ENCODE assay signal across 11 mouse cellular contexts in genomic region chr2:30759858-30760547, GRCm38 (mm10). TPM values are rescaled to one million over a fixed set of nuclear protein-coding genes. Genes with fewer than 3 reads are reported as not detected.
DNase-seq lines count a peak whose midpoint lies in the region; ATAC-seq lines count a peak whose summit lies in the region.
"Had no signal": no experiment of that assay in that cellular context is flagged by ENCODE, and none has a peak within 500 bp of the region (broad histone marks: within the 10 kb centered on the region; RNA-seq: fewer than 3 reads in every experiment).

No protein-coding gene starts in this region.

- H3K4me1 ChIP-seq in heart, embryonic 10.5 days, result peaks cover 50% of the 10 kb centered on the region
- H3K4me1 ChIP-seq in hindbrain, embryonic 12.5 days, result peaks cover 31% of the 10 kb centered on the region
- peaks cover 28% of the 10 kb centered on the region for H3K4me1 ChIP-seq in liver, embryonic 13.5 days (replicated peaks)

- no peaks in the 10 kb centered on the region for H3K27me3 ChIP-seq in heart, embryonic 10.5 days (ENCODE audit: insufficient read depth, poor library complexity, severe bottlenecking)
- no peaks in the 10 kb centered on the region for H3K27me3 ChIP-seq in hindbrain, embryonic 12.5 days
- 0 out of 2 replicates have a peak, but pooled peaks cover 12% of the 10 kb centered on the region for H3K27me3 ChIP-seq in liver, embryonic 13.5 days

- intact Hi-C loops in left cerebral cortex, postnatal 25 days (cut with DNase I), result no loop called here

- H3K4me2 ChIP-seq in hindbrain, embryonic 12.5 days (replicated peaks), result no peak overlapping the region
- H3K4me2 ChIP-seq in liver, embryonic 13.5 days, result no peak overlapping the region

- ATAC-seq in hindbrain, embryonic 12.5 days (ENCODE audit: low FRiP score), result no peak
- no peak for ATAC-seq in liver, embryonic 13.5 days (ENCODE audit: low read depth)

- H3K4me3 ChIP-seq in heart, embryonic 10.5 days, result no peak overlapping the region
- H3K4me3 ChIP-seq in hindbrain, embryonic 12.5 days, result no peak overlapping the region
- no peak overlapping the region for H3K4me3 ChIP-seq in liver, embryonic 13.5 days (replicated peaks)

- no peak for DNase-seq in heart, embryonic 10.5 days (ENCODE audit: low spot score)
- no peak for DNase-seq in heart, adult 9 months (ENCODE audit: low spot score in 2 of 2)
- peak; percentile 35 for DNase-seq in Muller cell, postnatal 12 days (ENCODE audit: inconsistent ontology term)
- DNase-seq in liver, embryonic 13.5 days, result no peak
- DNase-seq in cerebellum, adult 11 months, result no peak
- DNase-seq in MN1 (ENCODE audit: low spot score), result no peak
- DNase-seq in left cerebral cortex, postnatal 25 days (ENCODE audit: low spot score in 2 of 2), result no peak

- 64% methylated on average over 10 of the region's 10 CpGs for WGBS in heart, embryonic 10.5 days
- WGBS in hindbrain, embryonic 12.5 days, result 22% methylated on average over 10 of the region's 10 CpGs
- WGBS in liver, embryonic 13.5 days (ENCODE audit: insufficient replicate concordance), result 65% methylated on average over 10 of the region's 10 CpGs

- H3K27ac ChIP-seq in heart, embryonic 10.5 days, result peak overlapping the region; percentile 94
- H3K27ac ChIP-seq in hindbrain, embryonic 12.5 days, result peak overlapping the region; percentile 81
- H3K27ac ChIP-seq in liver, embryonic 13.5 days, result peak overlapping the region; percentile 71

- H3K36me3 ChIP-seq in heart, embryonic 10.5 days, result 0 out of 2 replicates have a peak, but pooled peaks cover 3% of the 10 kb centered on the region
- no peaks in the 10 kb centered on the region for H3K36me3 ChIP-seq in hindbrain, embryonic 12.5 days
- no peaks in the 10 kb centered on the region for H3K36me3 ChIP-seq in liver, embryonic 13.5 days

- no peak overlapping the region for H3K9ac ChIP-seq in hindbrain, embryonic 12.5 days
- H3K9ac ChIP-seq in liver, embryonic 13.5 days, result no peak overlapping the region

- no peaks in the 10 kb centered on the region for H3K9me3 ChIP-seq in heart, embryonic 10.5 days
- peaks cover 16% of the 10 kb centered on the region for H3K9me3 ChIP-seq in hindbrain, embryonic 12.5 days (replicated peaks)
- 0 out of 2 replicates have a peak, but pooled peaks cover 7% of the 10 kb centered on the region for H3K9me3 ChIP-seq in liver, embryonic 13.5 days (replicated peaks)

RNA-seq across cellular contexts. Expression of gene 1700001O22Rik, which starts 43.5 kb away (rescaled TPM):
- 1.3 and 1.8 TPM in 2 replicates for polyA plus RNA-seq in heart, embryonic 10.5 days (2016; fragmentation: Nextera tagmentation; extraction: Ambion mirVana)
- polyA plus RNA-seq in hindbrain, embryonic 12.5 days (2016; fragmentation: Nextera tagmentation; extraction: Ambion mirVana), result 1.9 and 2.2 TPM in 2 replicates
- 0.10 and 0.17 TPM in 2 replicates for polyA plus RNA-seq in liver, embryonic 13.5 days (2015; fragmentation: Nextera tagmentation; extraction: Ambion mirVana)
- total RNA-seq in left cerebral cortex, postnatal 25 days (2021), result 1 to 10 TPM; 6.8 to 7.0 TPM
- total RNA-seq: CH12.LX; common myeloid progenitor, adult 5-6 weeks; liver, adult 2 months had no signal
- polyA plus RNA-seq: liver, adult 2 months had no signal

RNA-seq across cellular contexts. Expression of gene Ntmt1, which starts 47.6 kb away (rescaled TPM):
- 102 and 116 TPM in 2 replicates for polyA plus RNA-seq in heart, embryonic 10.5 days (2016; fragmentation: Nextera tagmentation; extraction: Ambion mirVana)
- 97.2 and 102 TPM in 2 replicates for polyA plus RNA-seq in hindbrain, embryonic 12.5 days (2016; fragmentation: Nextera tagmentation; extraction: Ambion mirVana)
- polyA plus RNA-seq in liver, embryonic 13.5 days (2015; fragmentation: Nextera tagmentation; extraction: Ambion mirVana), result 35.5 and 36.3 TPM in 2 replicates
- 10 to 100 TPM; 35.0 to 37.2 TPM for total RNA-seq in left cerebral cortex, postnatal 25 days (2021)
